Mouse (Mus musculus) neural tube, postnatal 0 days (tissue): ENCODE data around the gene Marveld2. TPM values are rescaled to one million over a fixed set of nuclear protein-coding genes. Genes with fewer than 3 reads are reported as not detected.

Experiments
- polyA plus RNA-seq: library from polyadenylated mRNA; unstranded; fragments of >200 nt; fragmentation: Nextera tagmentation; extraction: Ambion mirVana; gene quantifications from 2 replicates; pipeline ENCODE4 v1.2.1, GENCODE M21; 2015

Marveld2 gene
- 2.5 and 2.7 TPM in 2 replicates for polyA plus RNA-seq

DNA sequence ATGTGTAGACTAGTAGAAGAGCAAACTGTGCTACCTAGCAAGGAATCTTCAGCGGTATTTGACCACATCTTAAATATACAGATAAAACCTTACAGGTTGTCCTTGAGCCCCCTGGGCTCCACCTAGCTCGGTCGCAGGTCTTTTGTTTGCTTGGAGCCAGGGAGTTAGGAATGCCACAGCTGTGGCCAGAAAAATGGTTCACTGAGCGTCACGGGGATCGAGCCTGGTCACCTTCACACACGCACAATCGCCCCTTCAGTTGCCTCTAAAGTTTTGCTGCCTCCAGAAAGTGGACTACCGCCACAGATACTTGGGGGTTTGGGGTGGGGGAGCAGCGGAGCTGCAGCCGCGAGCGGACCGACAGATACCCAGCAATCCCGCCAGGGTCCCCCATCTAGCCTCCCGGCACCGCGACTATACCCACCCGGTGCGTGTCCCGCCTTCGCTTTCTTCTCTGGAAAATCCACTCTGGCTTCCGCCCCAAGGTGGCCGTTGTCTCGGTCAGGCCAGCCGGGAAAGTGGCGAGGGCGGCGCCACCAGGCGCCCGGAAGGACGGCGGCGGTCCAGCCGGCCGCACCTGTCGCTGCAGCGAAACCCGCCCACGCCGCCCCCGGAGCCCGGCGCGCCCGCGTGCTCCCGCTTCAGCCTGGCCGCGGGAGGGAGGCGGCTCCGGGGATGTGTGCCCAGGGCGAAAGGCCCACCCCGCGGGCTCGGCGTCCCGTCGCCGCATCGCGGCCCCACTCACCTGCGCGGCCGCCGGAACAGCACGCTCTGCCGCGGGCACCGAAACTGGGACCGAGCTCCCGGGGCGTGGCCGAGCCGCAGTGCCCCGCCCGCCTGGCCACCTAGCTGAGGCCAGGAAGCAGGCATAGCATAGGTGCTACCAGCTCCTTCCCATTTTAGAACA, at the start of gene Marveld2:
Gene Marveld2, minus strand, starts transcription at position 791 of the 907 bp plus-strand sequence.

DNA sequence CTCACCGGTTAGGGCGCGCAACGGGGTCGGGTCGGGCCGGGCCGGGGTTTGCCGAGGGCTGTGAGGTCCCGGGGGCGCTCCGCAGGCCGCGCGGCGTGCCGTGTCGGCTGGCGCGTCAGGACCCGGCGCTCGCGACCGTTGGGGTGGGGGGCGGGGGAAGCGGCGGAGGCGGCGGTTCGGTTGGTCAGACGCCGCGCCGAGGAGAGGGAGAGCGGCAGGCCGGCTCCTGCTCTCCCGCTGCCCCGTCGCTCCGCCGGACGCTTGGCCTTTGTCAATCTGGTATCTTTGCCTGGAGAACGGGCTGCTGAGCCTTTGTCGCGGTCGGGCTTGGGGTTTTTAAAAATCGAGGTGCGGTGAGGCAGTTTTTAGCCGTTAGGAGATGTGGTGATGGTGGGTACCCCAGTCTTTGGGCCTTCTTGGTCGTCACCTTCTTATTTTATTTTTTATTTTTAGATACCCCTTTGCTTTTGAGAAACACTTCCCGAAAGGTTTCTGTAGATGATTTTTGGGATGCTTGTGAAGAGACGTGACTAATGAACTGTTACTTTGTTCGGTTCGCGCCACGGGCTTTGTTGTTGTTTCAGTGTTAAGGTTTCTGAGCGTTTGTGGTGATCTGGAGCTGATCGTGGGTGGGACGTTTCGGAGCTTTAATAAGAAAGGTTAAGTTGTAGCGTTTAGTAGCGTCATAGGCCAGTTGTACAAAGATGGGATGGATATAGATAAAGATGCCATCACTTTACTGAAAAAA, 34.8 kb upstream of the Marveld2 start, which contains the start of gene Taf9:
Gene Taf9, plus strand, starts transcription at position 141 of the 748 bp plus-strand sequence.

DNA sequence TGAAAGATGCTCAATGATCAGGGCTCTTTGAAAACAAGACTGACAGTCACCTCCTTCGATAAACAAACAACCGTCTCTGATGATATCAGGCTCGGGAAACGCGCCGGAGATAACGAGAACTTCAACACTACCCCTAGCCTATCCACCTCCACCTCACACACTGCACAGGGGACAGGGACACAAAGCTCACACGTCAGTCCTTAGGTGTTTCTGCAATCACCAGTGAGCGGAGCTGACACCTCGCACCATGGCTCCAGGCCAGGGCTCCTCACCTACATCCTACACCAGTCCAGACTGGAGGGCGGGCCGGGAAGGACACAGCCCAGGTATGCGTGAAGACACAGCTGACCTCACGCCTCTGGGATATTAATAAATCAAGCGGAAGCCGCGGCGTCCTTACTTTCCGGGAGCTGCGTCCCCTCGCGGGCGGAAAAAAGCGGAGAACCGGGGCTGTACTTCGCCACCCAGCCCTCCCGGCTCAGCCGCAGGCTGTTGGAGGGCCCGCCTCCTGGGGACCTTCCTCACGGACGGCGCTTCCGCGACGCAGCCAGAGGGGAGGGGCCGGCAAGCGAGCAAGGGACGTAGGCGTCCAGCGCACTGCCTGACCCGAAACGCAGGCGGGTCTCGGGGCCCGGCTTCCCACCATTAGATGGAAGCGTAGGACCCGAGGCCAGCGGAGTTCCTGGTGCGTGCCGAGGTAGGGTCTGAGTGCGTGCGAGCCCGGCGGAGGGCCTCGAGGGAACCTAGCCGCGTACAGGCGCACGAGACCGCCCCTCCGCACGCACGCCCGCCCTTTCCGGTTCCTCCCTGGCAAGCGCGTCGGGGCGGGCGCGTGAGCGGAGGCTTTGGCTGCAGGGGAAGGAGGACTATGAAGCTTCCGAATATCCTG, 34.0 kb upstream of the Marveld2 start, which contains the start of the genes Ak6 and Rad17:
Gene Ak6, plus strand, starts transcription at position 430 of the 889 bp plus-strand sequence.
Gene Rad17, minus strand, starts transcription at position 502 of the 889 bp plus-strand sequence.

DNA sequence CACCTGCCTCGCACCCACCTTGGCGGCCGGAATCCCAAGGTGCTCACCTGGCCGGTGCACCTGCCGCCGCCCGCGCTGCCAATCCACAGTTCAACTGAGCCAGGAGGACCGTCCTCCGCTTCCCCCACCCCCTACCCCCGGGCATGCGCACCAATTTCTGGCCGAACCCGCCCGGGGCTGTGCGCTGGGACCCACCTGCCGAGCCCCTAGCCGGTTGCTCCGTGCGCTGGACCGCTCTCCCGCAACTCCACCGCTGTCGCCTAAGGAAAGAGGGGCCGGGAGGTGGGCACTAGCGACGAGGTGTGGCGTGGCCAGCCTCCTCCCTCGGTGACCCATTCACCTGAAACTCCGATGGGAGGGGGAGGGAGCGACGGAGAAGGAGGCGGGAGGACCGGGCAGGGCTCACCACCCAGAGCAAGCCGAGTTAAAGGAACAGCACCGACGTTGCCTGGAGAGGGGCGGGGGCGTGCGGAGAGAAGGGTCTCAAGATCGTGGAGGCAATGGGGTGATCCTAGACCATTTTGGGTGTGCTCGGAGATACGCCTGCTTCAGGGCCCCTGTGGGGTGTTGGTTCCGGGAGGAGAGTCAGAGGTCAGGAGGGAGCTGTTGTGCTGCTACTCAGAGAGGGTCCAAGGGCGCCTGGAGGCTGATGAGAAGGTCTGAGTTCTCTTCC, 64.3 kb downstream of the Marveld2 start, which contains the start of gene Ocln:
Gene Ocln, minus strand, starts transcription at position 350 of the 673 bp plus-strand sequence.

Other genes with a start within 250 kb of the Marveld2 start
- gene Naip1, start 164.1 kb downstream of the Marveld2 start, polyA plus RNA-seq: 0.05 TPM in 1 of 2 replicates, not detected in the other
- gene Gtf2h2, start 124.4 kb downstream of the Marveld2 start, polyA plus RNA-seq: 61.4 and 62.5 TPM in 2 replicates
- gene Ocln, start 64.3 kb downstream of the Marveld2 start, polyA plus RNA-seq: 9.9 and 11.7 TPM in 2 replicates
- 278 and 282 TPM in 2 replicates for gene Ak6, start 34.0 kb upstream of the Marveld2 start, polyA plus RNA-seq
- 12.8 and 14.2 TPM in 2 replicates for gene Rad17, start 34.1 kb upstream of the Marveld2 start, polyA plus RNA-seq
- gene Taf9, start 34.6 kb upstream of the Marveld2 start, polyA plus RNA-seq: 34.7 and 40.9 TPM in 2 replicates
- gene Ccdc125, start 52.7 kb upstream of the Marveld2 start, polyA plus RNA-seq: 1.1 and 1.5 TPM in 2 replicates
- 31.7 and 34.0 TPM in 2 replicates for gene Cdk7, start 114.0 kb upstream of the Marveld2 start, polyA plus RNA-seq
- 208 and 224 TPM in 2 replicates for gene Mrps36, start 127.7 kb upstream of the Marveld2 start, polyA plus RNA-seq
- gene Cenph, start 158.9 kb upstream of the Marveld2 start, polyA plus RNA-seq: 4.0 and 4.4 TPM in 2 replicates
- gene Ccnb1, start 169.6 kb upstream of the Marveld2 start, polyA plus RNA-seq: 16.1 and 17.3 TPM in 2 replicates
- 28.9 and 30.9 TPM in 2 replicates for gene Slc30a5, start 216.5 kb upstream of the Marveld2 start, polyA plus RNA-seq